Mouse (Mus musculus): ENCODE data around the gene Smarca2.

- TF ChIP-seq SRF (IDR thresholded peaks at IDR 0.05; ENCODE audit: control insufficient read depth, insufficient read length, low read depth) (no peak), POLR2A (IDR thresholded peaks at IDR 0.05; ENCODE audit: insufficient read length, low read depth) (no peak), POLR2AphosphoS2 (IDR thresholded peaks at IDR 0.05; ENCODE audit: insufficient read length, low read depth) (no peak), USF1 (IDR thresholded peaks at IDR 0.05; ENCODE audit: low read depth) (no peak), CEBPB (IDR thresholded peaks at IDR 0.05; ENCODE audit: insufficient read depth, poor library complexity, severe bottlenecking) (no peak), MYOD1 (IDR thresholded peaks at IDR 0.05; ENCODE audit: control insufficient read depth in 1 of 3, insufficient read length in 2 of 3, low read depth in 2 of 3) (no peak)
These were observed 114.3 kb downstream of the Smarca2 start for GRCm38 (mm10) chr19:26719161-26719560.

All from myocyte (in vitro differentiated cells).